Mouse (Mus musculus) cerebellum, adult 2 months (tissue): ENCODE measurements at regions not wholly inside any gene's neighbourhood (a gene's known extent, or its start where the extent isn't known, plus 50 kb on each side); places are given as distances from the start of the nearest gene placed in this dataset.

ENCODE experiments used
- CTCF ChIP-seq: fragments of 200-500 bp; IDR thresholded peaks from 2 replicates; pipeline ENCODE4 v1.5.1; 2011; ENCODE audit warnings: low read depth, mild to moderate bottlenecking, control low read depth, low read length, moderate library complexity, borderline replicate concordance; ENCODE audit not compliant: insufficient read depth
- POLR2A ChIP-seq: fragments of 200-500 bp; IDR thresholded peaks from 2 replicates; pipeline ENCODE4 v1.6.1; 2011; ENCODE audit warnings: low read length, control low read depth, borderline replicate concordance; ENCODE audit not compliant: insufficient read depth

DNA sequence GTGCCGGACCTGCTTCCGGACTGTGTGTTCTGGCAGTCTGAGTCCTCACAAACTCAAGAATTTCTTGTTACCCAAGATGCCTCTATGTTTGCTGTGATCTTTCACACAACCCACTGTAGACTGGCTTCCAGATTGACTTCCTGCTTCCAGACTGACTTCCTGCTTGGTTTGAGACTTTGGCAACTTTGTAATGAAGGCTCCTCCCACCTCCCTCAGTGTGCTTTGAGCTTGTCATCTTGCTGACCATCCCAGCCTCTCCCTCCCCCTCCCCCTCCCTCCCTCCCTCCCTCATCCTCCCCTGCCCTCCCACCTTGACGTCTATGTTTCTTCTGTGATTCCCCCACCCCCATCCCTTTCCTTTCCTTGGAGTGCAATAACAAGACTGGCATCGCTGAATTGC, 51.7 kb upstream of the Shb start:
- TF ChIP-seq CTCF (no peak), POLR2A (no peak)
